Mouse (Mus musculus) CH12.LX (cell line): ENCODE data around the gene Rabep1. TPM values are rescaled to one million over a fixed set of nuclear protein-coding genes. Genes with fewer than 3 reads are reported as not detected.

Experiments used
- DNase-seq: peaks from one replicate; pipeline ENCODE4 v3.0.0-alpha.2; 2013; ENCODE audit errors: extremely low read depth
- H3K27ac ChIP-seq: 2 replicates; pipeline ENCODE4 v1.5.1; 2012; ENCODE audit warnings: low read depth, mild to moderate bottlenecking, control low read depth, moderate library complexity; ENCODE audit not compliant: insufficient read depth
- H3K27me3 ChIP-seq: replicated peaks from 2 replicates; pipeline ENCODE3; 2012; ENCODE audit warnings: inconsistent platforms
- H3K36me3 ChIP-seq, 2 experiments: replicated peaks in 1 of 2; 2 replicates each; pipeline versions ENCODE3 to v1.6.1; 2012; ENCODE audit warnings: inconsistent platforms in 1 of 2, low read length in 1 of 2, mild to moderate bottlenecking in 1 of 2, mixed read lengths in 1 of 2, moderate library complexity in 1 of 2; ENCODE audit not compliant: control insufficient read depth in 1 of 2, insufficient read depth in 1 of 2
- H3K4me1 ChIP-seq, 2 experiments: 2 replicates each; pipeline ENCODE4 v1.6.1; 2012; ENCODE audit warnings: inconsistent platforms in 1 of 2, moderate library complexity in 1 of 2; ENCODE audit not compliant: insufficient read depth in 2 of 2, control insufficient read depth in 1 of 2
- H3K4me2 ChIP-seq: 2 replicates; pipeline ENCODE4 v1.6.1; 2012; ENCODE audit warnings: low read depth, mild to moderate bottlenecking, control low read depth; ENCODE audit not compliant: poor library complexity, insufficient read depth, severe bottlenecking
- H3K4me3 ChIP-seq, 3 experiments: fragments of 150-350 bp in 1 of 3; sonication (generic) in 1 of 3; replicated peaks in 1 of 3; 2 replicates each; pipeline versions ENCODE3 to v1.5.1; 2011 to 2012; ENCODE audit warnings: low read depth in 2 of 3, low read length in 2 of 3, mild to moderate bottlenecking in 2 of 3, moderate library complexity in 2 of 3, control low read depth in 1 of 3, improper control_type of control experiment in 1 of 3, inconsistent platforms in 1 of 3, mixed read lengths in 1 of 3; ENCODE audit not compliant: poor library complexity in 1 of 3
- H3K79me2 ChIP-seq: replicated peaks from 2 replicates; pipeline ENCODE4 v1.6.1; 2012; ENCODE audit warnings: mild to moderate bottlenecking, moderate library complexity; ENCODE audit not compliant: control insufficient read depth, poor library complexity, insufficient read depth, severe bottlenecking; ENCODE audit errors: extremely low read depth
- H3K9ac ChIP-seq: 2 replicates; pipeline ENCODE4 v1.6.1; 2012; ENCODE audit warnings: low read depth, mild to moderate bottlenecking, control low read depth, moderate library complexity; ENCODE audit not compliant: insufficient read depth
- H3K9me3 ChIP-seq: replicated peaks from 2 replicates; pipeline ENCODE3; 2012; ENCODE audit warnings: low read length, inconsistent platforms, mixed read lengths
- BHLHE40 ChIP-seq: IDR thresholded peaks from 2 replicates; pipeline ENCODE4 v1.6.1; 2011; ENCODE audit warnings: mild to moderate bottlenecking, low read depth, low read length, improper control_type of control experiment
- CHD1 ChIP-seq: IDR thresholded peaks from 2 replicates; pipeline ENCODE4 v1.6.1; 2012; ENCODE audit warnings: low read depth, low read length, improper control_type of control experiment, inconsistent platforms
- CTCF ChIP-seq, 2 experiments: IDR thresholded peaks in 1 of 2; conservative IDR thresholded peaks in 1 of 2; 2 replicates each; pipeline ENCODE4 v1.5.1; 2011 to 2012; ENCODE audit warnings: low read depth in 2 of 2, low read length in 2 of 2, improper control_type of control experiment in 1 of 2, inconsistent platforms in 1 of 2, mild to moderate bottlenecking in 1 of 2, moderate library complexity in 1 of 2
- ELF1 ChIP-seq: IDR thresholded peaks from 2 replicates; pipeline ENCODE4 v1.6.1; 2014; ENCODE audit warnings: low read depth, mild to moderate bottlenecking, inconsistent platforms, low read length, improper control_type of control experiment
- EP300 ChIP-seq: IDR thresholded peaks from 2 replicates; pipeline ENCODE4 v1.6.1; 2011; ENCODE audit warnings: low read length, improper control_type of control experiment
- IRF4 ChIP-seq: IDR thresholded peaks from 2 replicates; pipeline ENCODE4 v1.6.1; 2014; ENCODE audit warnings: low read depth, mild to moderate bottlenecking, inconsistent platforms, low read length, improper control_type of control experiment
- JUND ChIP-seq: conservative IDR thresholded peaks from 2 replicates; pipeline ENCODE4 v1.6.1; 2011; ENCODE audit warnings: low read depth, low read length, improper control_type of control experiment
- KAT2A ChIP-seq: IDR thresholded peaks from 2 replicates; pipeline ENCODE4 v1.6.1; 2012; ENCODE audit warnings: low read length, improper control_type of control experiment, inconsistent platforms; ENCODE audit not compliant: insufficient replicate concordance
- MAFK ChIP-seq: IDR thresholded peaks from 2 replicates; pipeline ENCODE4 v1.6.1; 2011; ENCODE audit warnings: low read length, improper control_type of control experiment; ENCODE audit not compliant: insufficient replicate concordance
- MAZ ChIP-seq: IDR thresholded peaks from 2 replicates; pipeline ENCODE4 v1.6.1; 2012; ENCODE audit warnings: low read depth, mild to moderate bottlenecking, inconsistent platforms, low read length, improper control_type of control experiment, moderate library complexity
- MEF2A ChIP-seq: IDR thresholded peaks from 2 replicates; pipeline ENCODE4 v1.6.1; 2014; ENCODE audit warnings: low read depth, mild to moderate bottlenecking, inconsistent platforms, low read length, improper control_type of control experiment, borderline replicate concordance
- MXI1 ChIP-seq: IDR thresholded peaks from 2 replicates; pipeline ENCODE4 v1.6.1; 2011; ENCODE audit warnings: mild to moderate bottlenecking, low read depth, low read length, improper control_type of control experiment
- PAX5 ChIP-seq: IDR thresholded peaks from 2 replicates; pipeline ENCODE4 v1.6.1; 2012; ENCODE audit warnings: low read length, inconsistent platforms, mixed read lengths
- RAD21 ChIP-seq: IDR thresholded peaks from 2 replicates; pipeline ENCODE4 v1.6.1; 2011; ENCODE audit warnings: low read depth, mild to moderate bottlenecking, low read length, improper control_type of control experiment, moderate library complexity
- RCOR1 ChIP-seq: conservative IDR thresholded peaks from 2 replicates; pipeline ENCODE4 v1.6.1; 2012; ENCODE audit warnings: low read depth, mild to moderate bottlenecking, inconsistent platforms, low read length, improper control_type of control experiment
- SIN3A ChIP-seq: IDR thresholded peaks from 2 replicates; pipeline ENCODE4 v1.6.1; 2012; ENCODE audit warnings: low read length, improper control_type of control experiment, inconsistent platforms
- SMC3 ChIP-seq: IDR thresholded peaks from 2 replicates; pipeline ENCODE4 v1.6.1; 2011; ENCODE audit warnings: low read depth, low read length, improper control_type of control experiment
- TCF12 ChIP-seq: IDR thresholded peaks from 2 replicates; pipeline ENCODE4 v1.6.1; 2014; ENCODE audit warnings: low read depth, mild to moderate bottlenecking, inconsistent platforms, low read length, improper control_type of control experiment
- UBTF ChIP-seq: IDR thresholded peaks from 2 replicates; pipeline ENCODE4 v1.6.1; 2012; ENCODE audit warnings: low read depth, mild to moderate bottlenecking, inconsistent platforms, low read length, improper control_type of control experiment, moderate library complexity
- USF2 ChIP-seq: conservative IDR thresholded peaks from 2 replicates; pipeline ENCODE4 v1.6.1; 2011; ENCODE audit warnings: low read depth, low read length, improper control_type of control experiment
- ZC3H11A ChIP-seq: IDR thresholded peaks from 2 replicates; pipeline ENCODE4 v1.6.1; 2012; ENCODE audit warnings: low read depth, mild to moderate bottlenecking, inconsistent platforms, low read length, improper control_type of control experiment
- ZKSCAN1 ChIP-seq: IDR thresholded peaks from 2 replicates; pipeline ENCODE4 v1.6.1; 2012; ENCODE audit warnings: low read depth, inconsistent platforms, low read length, improper control_type of control experiment, borderline replicate concordance
- ZMIZ1 ChIP-seq: IDR thresholded peaks from 2 replicates; pipeline ENCODE4 v1.6.1; 2012; ENCODE audit warnings: low read depth, mild to moderate bottlenecking, inconsistent platforms, low read length, improper control_type of control experiment
- ZNF384 ChIP-seq: IDR thresholded peaks from 2 replicates; pipeline ENCODE4 v1.6.1; 2012; ENCODE audit warnings: low read depth, low read length, improper control_type of control experiment, inconsistent platforms
- dilution Hi-C: fragments of 300-500 bp; cut with MboI; formaldehyde crosslinking; loops from 2 replicates; pipeline ENCODE4 v1.14.3; 2020; ENCODE audit warnings: low sequenced_read_pairs; ENCODE audit not compliant: extremely low pct_unique_long_range_greater_than_20kb, extremely low pct_ligation_motif_present
- in situ Hi-C: fragments of 300-500 bp; cut with MboI; formaldehyde crosslinking; loops from 3 replicates; pipeline ENCODE4 v1.14.3; 2019; ENCODE audit warnings: low sequenced_read_pairs, low pct_ligation_motif_present, low pct_unique_long_range_greater_than_20kb, mixed read lengths
- polyA plus RNA-seq: library from polyadenylated mRNA; unstranded; fragments of >175 nt; gene quantifications from 2 replicates; pipeline ENCODE4 v1.2.1, GENCODE M21; 2012; ENCODE audit warnings: low read depth; ENCODE audit not compliant: insufficient read length
- total RNA-seq, 2 experiments: library from RNA; depleted of rRNA; stranded (reverse); fragments of 300-350 nt in 1 of 2; fragments of >200 nt in 1 of 2; gene quantifications; 2 replicates each; pipeline ENCODE4 v1.2.3; 2012 to 2014

Gene Rabep1
- total and polyA plus RNA-seq, 3 experiments = 22.3 to 28.3 (median 26.1) TPM

DNA sequence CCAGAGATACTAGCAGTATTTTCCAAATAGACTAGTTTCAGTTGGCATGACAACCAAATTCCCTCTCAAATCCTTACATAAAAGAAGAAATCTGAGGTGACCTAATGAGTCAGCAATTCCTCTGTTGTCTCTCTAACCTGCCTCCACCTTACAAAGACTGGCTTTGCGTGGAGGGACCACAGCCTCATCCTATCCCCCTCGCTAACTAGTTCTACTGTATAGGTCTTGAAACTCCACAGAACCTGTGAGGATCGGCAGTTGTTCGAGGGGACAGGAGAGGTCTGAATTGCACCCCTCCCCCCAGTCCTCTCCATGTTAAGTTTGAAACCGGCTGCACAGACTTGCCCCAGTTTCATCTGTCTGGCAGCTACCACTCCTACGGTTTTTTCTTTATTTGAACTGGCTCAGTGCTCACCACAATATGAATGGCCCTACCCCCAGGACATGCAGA is 9.2 kb upstream of the Rabep1 start:
- H3K4me1 ChIP-seq = peaks cover 2 to 4% of the 10 kb centered on the region in 2 experiments; a peak in 2 of 4 replicates
- TF ChIP-seq ZC3H11A = no peak
- peak; percentile 64 for TF ChIP-seq MAFK
- H3K9me3 ChIP-seq = peaks cover 11% of the 10 kb centered on the region
- 0 out of 2 replicates have a peak overlapping the region, but pooled peaks have one; percentile 1 for H3K4me2 ChIP-seq
- H3K9ac ChIP-seq = no peak overlapping the region
- in situ Hi-C loops = no loop called here
- no peaks in the 10 kb centered on the region for H3K36me3 ChIP-seq
- dilution Hi-C loops = no loop called here
- no peak for DNase-seq
- no peak overlapping the region for H3K4me3 ChIP-seq
- no peak overlapping the region for H3K27ac ChIP-seq
- H3K27me3 ChIP-seq = peaks cover 9% of the 10 kb centered on the region
- H3K79me2 ChIP-seq = no peaks in the 10 kb centered on the region

- dilution Hi-C loops = no loop called here
Measured at GRCm38 (mm10) chr11:70837031-70837430, 7.5 kb upstream of the Rabep1 start.

GRCm38 (mm10) chr11:70838610-70839009 is 6.0 kb upstream of the Rabep1 start:
- Histone ChIP-seq H3K4me1 (peaks cover 2 to 5% of the 10 kb centered on the region in 2 experiments; a peak in 2 of 4 replicates), H3K4me2 (no peak overlapping the region), H3K79me2 (no peaks in the 10 kb centered on the region), H3K9ac (no peak overlapping the region), H3K36me3 (no peaks in the 10 kb centered on the region), H3K27ac (no peak overlapping the region), H3K27me3 (peaks cover 6% of the 10 kb centered on the region)
- in situ Hi-C loops = no loop called here
- dilution Hi-C loops = no loop called here
- no peak for TF ChIP-seq MAZ
- TF ChIP-seq JUND = no peak
- no peak for TF ChIP-seq EP300
- no peak for TF ChIP-seq SMC3
- no peak for TF ChIP-seq UBTF
- TF ChIP-seq CHD1 = no peak
- TF ChIP-seq MAFK = no peak
- TF ChIP-seq BHLHE40 = no peak
- no peak for TF ChIP-seq MXI1
- TF ChIP-seq ZNF384 = no peak
- TF ChIP-seq RAD21 = no peak
- no peak for TF ChIP-seq ZMIZ1
- TF ChIP-seq TCF12 = no peak
- TF ChIP-seq RCOR1 = no peak
- TF ChIP-seq ELF1 = no peak
- no peak for TF ChIP-seq ZKSCAN1
- no peak for TF ChIP-seq KAT2A
- no peak for TF ChIP-seq SIN3A
- TF ChIP-seq CTCF (conservative IDR thresholded peaks at IDR 0.05 in 1 of 2, IDR thresholded peaks at IDR 0.05 in 1 of 2; ENCODE audit: low read depth in 2 of 2, low read length in 2 of 2) = no peak
- TF ChIP-seq, all 38 proteins: peak for 0
- H3K4me3 ChIP-seq = no peak overlapping the region
- DNase-seq = no peak
- H3K9me3 ChIP-seq = peaks cover 7% of the 10 kb centered on the region

More at GRCm38 (mm10) chr11:70837031-70837430, 7.5 kb upstream of the Rabep1 start:
- H3K4me2 ChIP-seq = no peak overlapping the region
- no peaks in the 10 kb centered on the region for H3K36me3 ChIP-seq
- no peak for DNase-seq
- H3K4me1 ChIP-seq = peaks cover 2 to 4% of the 10 kb centered on the region in 2 experiments; a peak in 2 of 4 replicates
- peaks cover 2% of the 10 kb centered on the region for H3K27me3 ChIP-seq
- H3K4me3 ChIP-seq = no peak overlapping the region
- TF ChIP-seq ELF1 (no peak), MXI1 (no peak), ZNF384 (no peak), CHD1 (no peak), MEF2A (no peak), IRF4 (no peak), UBTF (no peak), PAX5 (no peak), USF2 (no peak), EP300 (no peak)
- peaks cover 11% of the 10 kb centered on the region for H3K9me3 ChIP-seq
- in situ Hi-C loops = no loop called here
- no peaks in the 10 kb centered on the region for H3K79me2 ChIP-seq
- H3K9ac ChIP-seq = no peak overlapping the region
- no peak overlapping the region for H3K27ac ChIP-seq
